15 mouse cellular contexts compared by ENCODE assay signal in genomic region chr2:179787797-179788196, GRCm38 (mm10).
DNase-seq lines count a peak whose midpoint lies in the region; ATAC-seq and TF ChIP-seq lines count a peak whose summit lies in the region.
"Had no signal": no experiment of that assay in that cellular context is flagged by ENCODE, and none has a peak within 500 bp of the region (broad histone marks: within the 10 kb centered on the region; RNA-seq: fewer than 3 reads in every experiment).

No protein-coding gene starts in this region.

- WGBS in forebrain, embryonic 10.5 days = 65% methylated on average over 4 of the region's 5 CpGs
- 32% methylated on average over 5 of the region's 5 CpGs for WGBS in forebrain, postnatal 0 days
- WGBS in forebrain, embryonic 13.5 days = 24% methylated on average over 5 of the region's 5 CpGs
- WGBS in hindbrain, embryonic 16.5 days = 38% methylated on average over 5 of the region's 5 CpGs
- WGBS in neural tube, embryonic 12.5 days = 71% methylated on average over 5 of the region's 5 CpGs

- no peak overlapping the region for H3K4me3 ChIP-seq in forebrain, embryonic 10.5 days
- H3K4me3 ChIP-seq in forebrain, postnatal 0 days (ENCODE audit: low read depth, low read length) = no peak overlapping the region
- H3K4me3 ChIP-seq in forebrain, embryonic 13.5 days = no peak overlapping the region
- no peak overlapping the region for H3K4me3 ChIP-seq in hindbrain, embryonic 16.5 days (ENCODE audit: low read length)
- no peak overlapping the region for H3K4me3 ChIP-seq in neural tube, embryonic 12.5 days
- H3K4me3 ChIP-seq: limb, embryonic 12.5 days had no signal

- peaks cover 60% of the 10 kb centered on the region for H3K4me1 ChIP-seq in forebrain, embryonic 10.5 days
- H3K4me1 ChIP-seq in forebrain, postnatal 0 days (ENCODE audit: insufficient read depth) = 0 out of 2 replicates have a peak, but pooled peaks cover 5% of the 10 kb centered on the region
- H3K4me1 ChIP-seq in forebrain, embryonic 13.5 days = peaks cover 49% of the 10 kb centered on the region
- H3K4me1 ChIP-seq in hindbrain, embryonic 16.5 days (ENCODE audit: control insufficient read depth, insufficient read depth, low read depth, low read length) = peaks cover 14% of the 10 kb centered on the region
- peaks cover 19% of the 10 kb centered on the region for H3K4me1 ChIP-seq in neural tube, embryonic 12.5 days

- H3K9me3 ChIP-seq in forebrain, embryonic 10.5 days = no peaks in the 10 kb centered on the region
- H3K9me3 ChIP-seq in forebrain, postnatal 0 days (ENCODE audit: low read length) = no peaks in the 10 kb centered on the region
- no peaks in the 10 kb centered on the region for H3K9me3 ChIP-seq in forebrain, embryonic 13.5 days (replicated peaks)
- no peaks in the 10 kb centered on the region for H3K9me3 ChIP-seq in hindbrain, embryonic 16.5 days (ENCODE audit: control insufficient read depth, low read length)
- no peaks in the 10 kb centered on the region for H3K9me3 ChIP-seq in neural tube, embryonic 12.5 days
- H3K9me3 ChIP-seq: limb, embryonic 12.5 days had no signal

- H3K27ac ChIP-seq in forebrain, embryonic 10.5 days = peak overlapping the region; percentile 91
- H3K27ac ChIP-seq in forebrain, postnatal 0 days (ENCODE audit: low read depth, low read length) = no peak overlapping the region
- peak overlapping the region; percentile 55 for H3K27ac ChIP-seq in forebrain, embryonic 13.5 days
- H3K27ac ChIP-seq in hindbrain, embryonic 16.5 days (ENCODE audit: low read depth, low read length) = peak overlapping the region; percentile 1; the same call in 1 of the 2 replicates
- H3K27ac ChIP-seq in neural tube, embryonic 12.5 days = no peak overlapping the region
- H3K27ac ChIP-seq: kidney, postnatal 0 days; limb, embryonic 12.5 days; macrophage had no signal

- DNase-seq in forebrain, embryonic 10.5 days (ENCODE audit: extremely low spot score, low spot score) = no peak
- DNase-seq in forebrain, postnatal 0 days = no peak
- no peak for DNase-seq in layer of hippocampus, adult 11-12 months (ENCODE audit: low spot score)
- DNase-seq in heart, postnatal 4 days = no peak
- no peak for DNase-seq in cerebellum, adult 8-10 months
- DNase-seq: cerebellum, adult 9-11 months; right cerebral cortex, postnatal 4 days had no signal

- no peak for ATAC-seq in forebrain, postnatal 0 days
- peak; percentile 48 for ATAC-seq in forebrain, embryonic 13.5 days
- peak; percentile 38 for ATAC-seq in hindbrain, embryonic 16.5 days
- peak; percentile 17; the same call in 1 of the 2 replicates for ATAC-seq in neural tube, embryonic 12.5 days (ENCODE audit: low FRiP score, low read depth)

- TF ChIP-seq CTCF in forebrain, postnatal 0 days (IDR thresholded peaks at IDR 0.05; ENCODE audit: low read depth) = no peak

- no peaks in the 10 kb centered on the region for H3K27me3 ChIP-seq in forebrain, embryonic 10.5 days (ENCODE audit: poor library complexity, severe bottlenecking)
- H3K27me3 ChIP-seq in forebrain, postnatal 0 days (ENCODE audit: insufficient read depth, low read length) = no peaks in the 10 kb centered on the region
- no peaks in the 10 kb centered on the region for H3K27me3 ChIP-seq in forebrain, embryonic 13.5 days
- no peaks in the 10 kb centered on the region for H3K27me3 ChIP-seq in hindbrain, embryonic 16.5 days (replicated peaks; ENCODE audit: control insufficient read depth, insufficient read depth, low read length)
- H3K27me3 ChIP-seq in neural tube, embryonic 12.5 days (replicated peaks) = no peaks in the 10 kb centered on the region
- H3K27me3 ChIP-seq: limb, embryonic 12.5 days; Patski had no signal

- H3K9ac ChIP-seq in forebrain, postnatal 0 days = no peak overlapping the region
- no peak overlapping the region for H3K9ac ChIP-seq in forebrain, embryonic 13.5 days
- H3K9ac ChIP-seq in hindbrain, embryonic 16.5 days (ENCODE audit: low read depth, low read length) = no peak overlapping the region
- no peak overlapping the region for H3K9ac ChIP-seq in neural tube, embryonic 12.5 days
- H3K9ac ChIP-seq: limb, embryonic 12.5 days had no signal

- H3K4me2 ChIP-seq in forebrain, postnatal 0 days (ENCODE audit: low read depth) = no peak overlapping the region
- peak overlapping the region; percentile 39 for H3K4me2 ChIP-seq in forebrain, embryonic 13.5 days
- H3K4me2 ChIP-seq in hindbrain, embryonic 16.5 days (ENCODE audit: low read length) = no peak overlapping the region
- H3K4me2 ChIP-seq in neural tube, embryonic 12.5 days (replicated peaks) = no peak overlapping the region; the same call in 1 of the 2 replicates
- H3K4me2 ChIP-seq: heart, embryonic 11.5 days; limb, embryonic 12.5 days had no signal

- no peaks in the 10 kb centered on the region for H3K36me3 ChIP-seq in forebrain, embryonic 10.5 days (replicated peaks)
- H3K36me3 ChIP-seq in forebrain, postnatal 0 days (ENCODE audit: insufficient read depth) = no peaks in the 10 kb centered on the region
- H3K36me3 ChIP-seq in forebrain, embryonic 13.5 days (ENCODE audit: poor library complexity, severe bottlenecking) = no peaks in the 10 kb centered on the region
- H3K36me3 ChIP-seq in hindbrain, embryonic 16.5 days (ENCODE audit: control insufficient read depth, insufficient read depth, low read length) = no peaks in the 10 kb centered on the region
- no peaks in the 10 kb centered on the region for H3K36me3 ChIP-seq in neural tube, embryonic 12.5 days
- H3K36me3 ChIP-seq: limb, embryonic 12.5 days had no signal

Comparison
In these comparisons a context has a peak if more than half of its experiments do, and no peak if none do; other contexts are left out.
1. H3K27ac ChIP-seq: peak in forebrain, embryonic 10.5 days (single experiment), forebrain, embryonic 13.5 days (single experiment) and hindbrain, embryonic 16.5 days (single experiment); none in forebrain, postnatal 0 days (single experiment) and neural tube, embryonic 12.5 days (single experiment).